10 mouse cellular contexts compared by ENCODE assay signal in genomic region chr7:101833916-101834584, GRCm38 (mm10). TPM values are rescaled to one million over a fixed set of nuclear protein-coding genes. Genes with fewer than 3 reads are reported as not detected.
DNase-seq lines count a peak whose midpoint lies in the region; ATAC-seq lines count a peak whose summit lies in the region.
"Had no signal": no experiment of that assay in that cellular context is flagged by ENCODE, and none has a peak within 500 bp of the region (broad histone marks: within the 10 kb centered on the region; RNA-seq: fewer than 3 reads in every experiment).

No protein-coding gene starts in this region.

- peak; percentile 70 for DNase-seq in left cerebral cortex, postnatal 4 days
- DNase-seq in left cerebral cortex, adult 18-20 months (ENCODE audit: low spot score in 2 of 2), result no peak
- DNase-seq in hindbrain, embryonic 10.5 days (ENCODE audit: low spot score), result no peak
- no peak for DNase-seq in thymus, postnatal 25 days
- DNase-seq: thymus, postnatal 14 days had no signal

- no peaks in the 10 kb centered on the region for H3K27me3 ChIP-seq in embryonic facial prominence, embryonic 15.5 days
- H3K27me3 ChIP-seq in hindbrain, embryonic 10.5 days (ENCODE audit: insufficient read depth, poor library complexity, severe bottlenecking), result no peaks in the 10 kb centered on the region
- no peaks in the 10 kb centered on the region for H3K27me3 ChIP-seq in neural tube, embryonic 12.5 days (replicated peaks)
- peaks cover 43% of the 10 kb centered on the region for H3K27me3 ChIP-seq in liver, embryonic 12.5 days (replicated peaks)

- H3K9me3 ChIP-seq in embryonic facial prominence, embryonic 15.5 days (replicated peaks), result no peaks in the 10 kb centered on the region
- no peaks in the 10 kb centered on the region for H3K9me3 ChIP-seq in hindbrain, embryonic 10.5 days
- H3K9me3 ChIP-seq in neural tube, embryonic 12.5 days, result no peaks in the 10 kb centered on the region
- no peaks in the 10 kb centered on the region for H3K9me3 ChIP-seq in liver, embryonic 12.5 days (replicated peaks)

- 47% methylated on average over 3 of the region's 3 CpGs for WGBS in embryonic facial prominence, embryonic 15.5 days
- WGBS in hindbrain, embryonic 10.5 days, result 59% methylated on average over 3 of the region's 3 CpGs
- 63% methylated on average over 3 of the region's 3 CpGs for WGBS in neural tube, embryonic 12.5 days
- 58% methylated on average over 3 of the region's 3 CpGs for WGBS in liver, embryonic 12.5 days (ENCODE audit: insufficient replicate concordance)

- intact Hi-C loops in left cerebral cortex, postnatal 4 days (cut with DNase I), result no loop called here

- no peak overlapping the region for H3K9ac ChIP-seq in embryonic facial prominence, embryonic 15.5 days
- H3K9ac ChIP-seq in neural tube, embryonic 12.5 days, result no peak overlapping the region
- no peak overlapping the region for H3K9ac ChIP-seq in liver, embryonic 12.5 days

- peak overlapping the region; percentile 95; the same call in 1 of the 2 replicates for H3K27ac ChIP-seq in embryonic facial prominence, embryonic 15.5 days (replicated peaks)
- peak overlapping the region; percentile 99 for H3K27ac ChIP-seq in hindbrain, embryonic 10.5 days
- H3K27ac ChIP-seq in neural tube, embryonic 12.5 days, result no peak overlapping the region
- H3K27ac ChIP-seq in liver, embryonic 12.5 days, result no peak overlapping the region

- peaks cover 46% of the 10 kb centered on the region for H3K36me3 ChIP-seq in embryonic facial prominence, embryonic 15.5 days
- H3K36me3 ChIP-seq in hindbrain, embryonic 10.5 days, result peaks cover 54% of the 10 kb centered on the region
- H3K36me3 ChIP-seq in neural tube, embryonic 12.5 days, result peaks cover 37% of the 10 kb centered on the region
- H3K36me3 ChIP-seq in liver, embryonic 12.5 days, result peaks cover 45% of the 10 kb centered on the region

- 0 out of 2 replicates have a peak overlapping the region, but pooled peaks have one; percentile 80 for H3K4me2 ChIP-seq in embryonic facial prominence, embryonic 15.5 days (replicated peaks)
- H3K4me2 ChIP-seq in neural tube, embryonic 12.5 days (replicated peaks), result peak overlapping the region; percentile 93
- no peak overlapping the region for H3K4me2 ChIP-seq in liver, embryonic 12.5 days

- peak; percentile 4; the same call in 1 of the 2 replicates for ATAC-seq in embryonic facial prominence, embryonic 15.5 days (ENCODE audit: insufficient number of reproducible peaks, low FRiP score, low TSS enrichment, low read depth)
- no peak for ATAC-seq in neural tube, embryonic 12.5 days (ENCODE audit: low FRiP score, low read depth)
- ATAC-seq in liver, embryonic 12.5 days, result no peak
- ATAC-seq: lung, postnatal 0 days had no signal

- H3K4me3 ChIP-seq in embryonic facial prominence, embryonic 15.5 days (replicated peaks), result no peak overlapping the region
- peak overlapping the region; percentile 97 for H3K4me3 ChIP-seq in hindbrain, embryonic 10.5 days
- no peak overlapping the region for H3K4me3 ChIP-seq in neural tube, embryonic 12.5 days
- no peak overlapping the region for H3K4me3 ChIP-seq in liver, embryonic 12.5 days

- H3K4me1 ChIP-seq in embryonic facial prominence, embryonic 15.5 days, result peaks cover 43% of the 10 kb centered on the region
- peaks cover 53% of the 10 kb centered on the region for H3K4me1 ChIP-seq in hindbrain, embryonic 10.5 days (replicated peaks)
- H3K4me1 ChIP-seq in neural tube, embryonic 12.5 days, result peaks cover 40% of the 10 kb centered on the region
- peaks cover 31% of the 10 kb centered on the region for H3K4me1 ChIP-seq in liver, embryonic 12.5 days

RNA-seq across cellular contexts. Expression of gene Inppl1, which starts 4.0 kb away (rescaled TPM):
- total RNA-seq in left cerebral cortex, postnatal 4 days (2021), result 10 to 100 TPM; 17.8 to 18.8 TPM
- 10 to 100 TPM; 28.7 to 31.4 TPM for total RNA-seq in left cerebral cortex, adult 18-20 months (2021)
- 48.0 and 57.4 TPM in 2 replicates for polyA plus RNA-seq in embryonic facial prominence, embryonic 15.5 days (2015; fragmentation: Nextera tagmentation; extraction: Ambion mirVana)
- polyA plus RNA-seq in hindbrain, embryonic 10.5 days (2016; fragmentation: Nextera tagmentation; extraction: Ambion mirVana), result 37.6 and 37.8 TPM in 2 replicates
- polyA plus RNA-seq in neural tube, embryonic 12.5 days (2016; fragmentation: Nextera tagmentation; extraction: Ambion mirVana), result 34.9 and 37.7 TPM in 2 replicates
- 6.9 and 7.4 TPM in 2 replicates for polyA plus RNA-seq in liver, embryonic 12.5 days (2016; fragmentation: Nextera tagmentation; extraction: Ambion mirVana)

RNA-seq across cellular contexts. Expression of gene Phox2a, which starts 15.9 kb away (rescaled TPM):
- not detected for total RNA-seq in left cerebral cortex, postnatal 4 days (2021)
- total RNA-seq in left cerebral cortex, adult 18-20 months (2021), result under 1 TPM; 0.51 to 0.68 TPM
- polyA plus RNA-seq in embryonic facial prominence, embryonic 15.5 days (2015; fragmentation: Nextera tagmentation; extraction: Ambion mirVana), result 0.34 and 0.45 TPM in 2 replicates
- 2.2 and 4.7 TPM in 2 replicates for polyA plus RNA-seq in hindbrain, embryonic 10.5 days (2016; fragmentation: Nextera tagmentation; extraction: Ambion mirVana)
- polyA plus RNA-seq in neural tube, embryonic 12.5 days (2016; fragmentation: Nextera tagmentation; extraction: Ambion mirVana), result 1.9 and 2.4 TPM in 2 replicates
- polyA plus RNA-seq in liver, embryonic 12.5 days (2016; fragmentation: Nextera tagmentation; extraction: Ambion mirVana), result 0.07 and 0.08 TPM in 2 replicates
- polyA plus RNA-seq: gonadal fat pad, adult 2 months; lung, postnatal 0 days had no signal

RNA-seq across cellular contexts. Expression of gene Folr2, which starts 22.9 kb away (rescaled TPM):
- under 1 TPM in 1 of 2 experiments, not detected in 1; 0.40 TPM for total RNA-seq in left cerebral cortex, postnatal 4 days (2021)
- under 1 TPM in 1 of 2 experiments, not detected in 1; 0.54 TPM for total RNA-seq in left cerebral cortex, adult 18-20 months (2021)
- polyA plus RNA-seq in embryonic facial prominence, embryonic 15.5 days (2015; fragmentation: Nextera tagmentation; extraction: Ambion mirVana), result 3.5 and 4.2 TPM in 2 replicates
- 0.76 TPM in 1 of 2 replicates, not detected in the other for polyA plus RNA-seq in hindbrain, embryonic 10.5 days (2016; fragmentation: Nextera tagmentation; extraction: Ambion mirVana)
- polyA plus RNA-seq in neural tube, embryonic 12.5 days (2016; fragmentation: Nextera tagmentation; extraction: Ambion mirVana), result 1.2 and 1.3 TPM in 2 replicates
- 3.0 and 3.2 TPM in 2 replicates for polyA plus RNA-seq in liver, embryonic 12.5 days (2016; fragmentation: Nextera tagmentation; extraction: Ambion mirVana)

RNA-seq across cellular contexts. Expression of gene Anapc15, which starts 29.5 kb away (rescaled TPM):
- total RNA-seq in left cerebral cortex, postnatal 4 days (2021), result 10 to 100 TPM; 37.0 to 40.0 TPM
- 10 to 100 TPM; 27.2 to 34.1 TPM for total RNA-seq in left cerebral cortex, adult 18-20 months (2021)
- 56.6 and 61.0 TPM in 2 replicates for polyA plus RNA-seq in embryonic facial prominence, embryonic 15.5 days (2015; fragmentation: Nextera tagmentation; extraction: Ambion mirVana)
- 91.2 and 103 TPM in 2 replicates for polyA plus RNA-seq in hindbrain, embryonic 10.5 days (2016; fragmentation: Nextera tagmentation; extraction: Ambion mirVana)
- polyA plus RNA-seq in neural tube, embryonic 12.5 days (2016; fragmentation: Nextera tagmentation; extraction: Ambion mirVana), result 86.0 and 89.1 TPM in 2 replicates
- polyA plus RNA-seq in liver, embryonic 12.5 days (2016; fragmentation: Nextera tagmentation; extraction: Ambion mirVana), result 72.0 and 82.2 TPM in 2 replicates

RNA-seq across cellular contexts. Expression of gene Folr1, which starts 36.5 kb away (rescaled TPM):
- 1 to 10 TPM in 1 of 2 experiments, under 1 TPM in 1; 0.40 to 1.4 TPM for total RNA-seq in left cerebral cortex, postnatal 4 days (2021)
- total RNA-seq in left cerebral cortex, adult 18-20 months (2021), result not detected
- polyA plus RNA-seq in embryonic facial prominence, embryonic 15.5 days (2015; fragmentation: Nextera tagmentation; extraction: Ambion mirVana), result 0.35 and 0.81 TPM in 2 replicates
- 10.8 and 17.1 TPM in 2 replicates for polyA plus RNA-seq in hindbrain, embryonic 10.5 days (2016; fragmentation: Nextera tagmentation; extraction: Ambion mirVana)
- polyA plus RNA-seq in neural tube, embryonic 12.5 days (2016; fragmentation: Nextera tagmentation; extraction: Ambion mirVana), result 1.0 TPM in 1 of 2 replicates, not detected in the other
- 0.50 and 0.70 TPM in 2 replicates for polyA plus RNA-seq in liver, embryonic 12.5 days (2016; fragmentation: Nextera tagmentation; extraction: Ambion mirVana)

Comparison
In these comparisons a context has a peak if more than half of its experiments do, and no peak if none do; other contexts are left out.
1. H3K27ac ChIP-seq: peak in embryonic facial prominence, embryonic 15.5 days (single experiment) and hindbrain, embryonic 10.5 days (single experiment); none in neural tube, embryonic 12.5 days (single experiment) and liver, embryonic 12.5 days (single experiment).